Comparison of ENCODE assay signal across 7 mouse cellular contexts in genomic region chr2:92187061-92187460, GRCm38 (mm10).
DNase-seq lines count a peak whose midpoint lies in the region; ATAC-seq and TF ChIP-seq lines count a peak whose summit lies in the region.

No protein-coding gene starts in this region.

- peak; percentile 38 for TF ChIP-seq CTCF in lung, postnatal 0 days (IDR thresholded peaks at IDR 0.05)

- H3K27ac ChIP-seq in lung, postnatal 0 days (ENCODE audit: low read length) = no peak overlapping the region
- no peak overlapping the region for H3K27ac ChIP-seq in embryonic facial prominence, embryonic 15.5 days (replicated peaks)
- H3K27ac ChIP-seq in intestine, embryonic 16.5 days (ENCODE audit: low read length) = no peak overlapping the region
- no peak overlapping the region for H3K27ac ChIP-seq in stomach, embryonic 14.5 days (ENCODE audit: low read length)

- no peaks in the 10 kb centered on the region for H3K36me3 ChIP-seq in lung, postnatal 0 days (ENCODE audit: insufficient read depth, low read length)
- H3K36me3 ChIP-seq in embryonic facial prominence, embryonic 15.5 days = no peaks in the 10 kb centered on the region
- H3K36me3 ChIP-seq in intestine, embryonic 16.5 days (ENCODE audit: control insufficient read depth, insufficient read depth, low read length) = no peaks in the 10 kb centered on the region
- H3K36me3 ChIP-seq in stomach, embryonic 14.5 days (ENCODE audit: control insufficient read depth, insufficient read depth, low read length) = no peaks in the 10 kb centered on the region

- no peak overlapping the region for H3K9ac ChIP-seq in lung, postnatal 0 days (replicated peaks; ENCODE audit: low read depth)
- H3K9ac ChIP-seq in embryonic facial prominence, embryonic 15.5 days = no peak overlapping the region
- no peak overlapping the region for H3K9ac ChIP-seq in intestine, embryonic 16.5 days (ENCODE audit: low read depth, low read length)
- H3K9ac ChIP-seq in stomach, embryonic 14.5 days (replicated peaks; ENCODE audit: low read depth, low read length) = no peak overlapping the region

- H3K4me2 ChIP-seq in lung, postnatal 0 days (replicated peaks; ENCODE audit: low read depth, low read length) = peak overlapping the region; percentile 86; the same call in 1 of the 2 replicates
- H3K4me2 ChIP-seq in embryonic facial prominence, embryonic 15.5 days (replicated peaks) = peak overlapping the region; percentile 81
- H3K4me2 ChIP-seq in intestine, embryonic 16.5 days (ENCODE audit: low read depth, low read length) = peak overlapping the region; percentile 23; the same call in 1 of the 2 replicates
- peak overlapping the region; percentile 81 for H3K4me2 ChIP-seq in stomach, embryonic 14.5 days (replicated peaks; ENCODE audit: low read depth, low read length)

- H3K4me1 ChIP-seq in lung, postnatal 0 days (ENCODE audit: insufficient read depth, low read depth, low read length) = peaks cover 9% of the 10 kb centered on the region; the same call in 1 of the 2 replicates
- peaks cover 25% of the 10 kb centered on the region for H3K4me1 ChIP-seq in embryonic facial prominence, embryonic 15.5 days
- peaks cover 14% of the 10 kb centered on the region for H3K4me1 ChIP-seq in intestine, embryonic 16.5 days (ENCODE audit: control insufficient read depth, insufficient read depth, low read length)
- peaks cover 28% of the 10 kb centered on the region for H3K4me1 ChIP-seq in stomach, embryonic 14.5 days (ENCODE audit: control insufficient read depth, insufficient read depth, low read length)

- no peak for ATAC-seq in lung, postnatal 0 days
- no peak for ATAC-seq in embryonic facial prominence, embryonic 15.5 days (ENCODE audit: insufficient number of reproducible peaks, low FRiP score, low TSS enrichment, low read depth)
- no peak for ATAC-seq in intestine, embryonic 16.5 days
- ATAC-seq in stomach, embryonic 14.5 days (ENCODE audit: insufficient number of reproducible peaks, insufficient read depth, low FRiP score, low read depth) = no peak

- no peaks in the 10 kb centered on the region for H3K9me3 ChIP-seq in lung, postnatal 0 days (ENCODE audit: low read length)
- H3K9me3 ChIP-seq in embryonic facial prominence, embryonic 15.5 days (replicated peaks) = no peaks in the 10 kb centered on the region
- no peaks in the 10 kb centered on the region for H3K9me3 ChIP-seq in intestine, embryonic 16.5 days (ENCODE audit: control insufficient read depth, low read length)
- no peaks in the 10 kb centered on the region for H3K9me3 ChIP-seq in stomach, embryonic 14.5 days (ENCODE audit: control insufficient read depth, low read depth, low read length)

- H3K4me3 ChIP-seq in lung, postnatal 0 days (ENCODE audit: low read depth, low read length) = no peak overlapping the region
- H3K4me3 ChIP-seq in embryonic facial prominence, embryonic 15.5 days (replicated peaks) = peak overlapping the region; percentile 81; the same call in 1 of the 2 replicates
- no peak overlapping the region for H3K4me3 ChIP-seq in intestine, embryonic 16.5 days (ENCODE audit: low read length)
- peak overlapping the region; percentile 80; the same call in 1 of the 2 replicates for H3K4me3 ChIP-seq in stomach, embryonic 14.5 days (ENCODE audit: low read depth, low read length)

- no peak for DNase-seq in lung, postnatal 0 days (ENCODE audit: low spot score)
- no peak for DNase-seq in lung, postnatal 25 days (ENCODE audit: low spot score)
- no peak for DNase-seq in urinary bladder, postnatal 25 days (ENCODE audit: low spot score)
- no peak for DNase-seq in cerebellum, adult 9-10 months

- WGBS in lung, postnatal 0 days = 57% methylated on average over 6 of the region's 6 CpGs
- 67% methylated on average over 6 of the region's 6 CpGs for WGBS in embryonic facial prominence, embryonic 15.5 days
- 68% methylated on average over 6 of the region's 6 CpGs for WGBS in intestine, embryonic 16.5 days
- WGBS in stomach, embryonic 14.5 days = 48% methylated on average over 6 of the region's 6 CpGs

- H3K27me3 ChIP-seq in lung, postnatal 0 days (replicated peaks; ENCODE audit: insufficient read depth, low read length) = no peaks in the 10 kb centered on the region
- H3K27me3 ChIP-seq in embryonic facial prominence, embryonic 15.5 days = no peaks in the 10 kb centered on the region
- no peaks in the 10 kb centered on the region for H3K27me3 ChIP-seq in intestine, embryonic 16.5 days (replicated peaks; ENCODE audit: control insufficient read depth, insufficient read depth, low read length)
- no peaks in the 10 kb centered on the region for H3K27me3 ChIP-seq in stomach, embryonic 14.5 days (ENCODE audit: control insufficient read depth, insufficient read depth, low read length)

- TF ChIP-seq EP300 in lung, postnatal 0 days (IDR thresholded peaks at IDR 0.05) = no peak

Comparison
In these comparisons a context has a peak if more than half of its experiments do, and no peak if none do; other contexts are left out.
1. H3K4me2 ChIP-seq: peak in every context shown above with its lines; median percentile 86 in lung, postnatal 0 days; 81 in embryonic facial prominence, embryonic 15.5 days; 81 in stomach, embryonic 14.5 days; 23 in intestine, embryonic 16.5 days.
2. H3K4me3 ChIP-seq: peak in embryonic facial prominence, embryonic 15.5 days (single experiment) and stomach, embryonic 14.5 days (single experiment); none in lung, postnatal 0 days (single experiment) and intestine, embryonic 16.5 days (single experiment).